Mouse (Mus musculus) cortical plate, adult 2 months (tissue): Measurements from ENCODE around the gene Hadh. TPM values are rescaled to one million over a fixed set of nuclear protein-coding genes. Genes with fewer than 3 reads are reported as not detected.

Experiments
- H3K27ac ChIP-seq: fragments of 200-500 bp; 2 replicates; pipeline ENCODE4 v1.5.1; 2012; ENCODE audit warnings: low read length, control low read depth, inconsistent platforms; ENCODE audit not compliant: insufficient read depth
- H3K4me1 ChIP-seq: fragments of 200-500 bp; 2 replicates; pipeline ENCODE4 v1.6.1; 2011; ENCODE audit warnings: low read length; ENCODE audit not compliant: control insufficient read depth, insufficient read depth
- H3K4me3 ChIP-seq: fragments of 200-500 bp; 2 replicates; pipeline ENCODE4 v1.5.1; 2011; ENCODE audit warnings: mild to moderate bottlenecking, low read length, control low read depth; ENCODE audit not compliant: insufficient read depth
- CTCF ChIP-seq: fragments of 200-500 bp; IDR thresholded peaks from 2 replicates; pipeline ENCODE4 v1.5.1; 2011; ENCODE audit warnings: mild to moderate bottlenecking, control low read depth, low read length; ENCODE audit not compliant: insufficient read depth; ENCODE audit errors: extremely low read depth
- POLR2A ChIP-seq: fragments of 200-500 bp; IDR thresholded peaks from 2 replicates; pipeline ENCODE4 v1.6.1; 2011; ENCODE audit warnings: mild to moderate bottlenecking, low read length, control low read depth; ENCODE audit not compliant: insufficient read depth; ENCODE audit errors: extremely low read depth
- polyA plus RNA-seq: library from polyadenylated mRNA; depleted of rRNA; stranded (reverse); fragments of >200 nt; gene quantifications from 2 replicates; pipeline ENCODE4 v1.2.3, GENCODE M21; 2012

The Hadh gene
- polyA plus RNA-seq, 1 experiment, result 46.0 TPM

DNA sequence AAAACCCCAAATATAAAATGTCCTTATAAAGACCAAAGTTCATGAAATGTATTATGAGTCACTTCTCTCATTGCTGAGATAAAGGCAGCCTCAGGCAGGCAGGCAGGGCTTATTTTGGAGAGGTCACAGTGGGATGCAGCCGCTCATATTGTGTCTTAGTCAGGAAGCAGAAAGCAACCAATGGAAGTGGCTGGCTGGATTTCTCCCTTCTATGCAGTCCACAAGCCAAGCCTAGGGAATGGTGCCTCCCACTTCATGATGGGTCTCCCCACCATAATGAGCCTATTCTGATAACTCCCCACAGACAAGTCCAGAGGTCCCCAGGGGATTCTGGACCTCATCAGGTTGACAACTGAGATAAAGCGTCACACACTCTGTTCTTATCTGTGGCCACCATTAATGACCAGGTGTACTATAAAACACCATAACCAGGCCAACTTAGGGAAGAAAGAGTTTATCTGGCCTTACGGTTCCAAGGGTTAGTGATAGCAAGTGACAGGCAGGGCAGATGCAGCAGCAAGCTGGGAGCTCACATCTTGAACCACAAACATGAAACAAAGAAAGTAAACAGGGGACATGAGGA, 16.4 kb downstream of the Hadh start:
- no peak overlapping the region for H3K27ac ChIP-seq
- H3K4me3 ChIP-seq, result no peak overlapping the region
- TF ChIP-seq POLR2A (no peak), CTCF (no peak)
- no peaks in the 10 kb centered on the region; the same call in 1 of the 2 replicates for H3K4me1 ChIP-seq

DNA sequence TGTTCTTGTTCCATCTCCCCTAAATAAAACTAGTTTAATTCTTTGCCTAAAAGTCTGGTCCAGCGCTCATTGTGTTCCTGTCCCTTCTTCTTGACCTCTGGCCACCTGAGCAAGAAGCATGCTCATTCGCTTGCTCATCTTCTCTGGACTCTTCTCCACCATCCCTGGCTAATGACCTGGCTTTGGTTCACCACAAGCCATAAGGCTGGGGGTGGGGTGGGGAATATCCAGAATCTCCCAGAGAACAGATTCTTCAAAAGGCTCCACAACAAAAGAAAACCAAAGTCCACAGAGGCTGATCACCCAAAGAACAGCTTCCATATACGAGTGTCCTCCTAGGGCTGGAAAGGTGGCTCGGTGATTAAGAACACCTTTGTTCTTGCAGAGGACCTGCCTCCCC, 16.9 kb downstream of the Hadh start:
- Histone ChIP-seq H3K4me1 (no peaks in the 10 kb centered on the region; the same call in 1 of the 2 replicates), H3K27ac (no peak overlapping the region), H3K4me3 (no peak overlapping the region)
- TF ChIP-seq POLR2A (no peak), CTCF (no peak)

DNA sequence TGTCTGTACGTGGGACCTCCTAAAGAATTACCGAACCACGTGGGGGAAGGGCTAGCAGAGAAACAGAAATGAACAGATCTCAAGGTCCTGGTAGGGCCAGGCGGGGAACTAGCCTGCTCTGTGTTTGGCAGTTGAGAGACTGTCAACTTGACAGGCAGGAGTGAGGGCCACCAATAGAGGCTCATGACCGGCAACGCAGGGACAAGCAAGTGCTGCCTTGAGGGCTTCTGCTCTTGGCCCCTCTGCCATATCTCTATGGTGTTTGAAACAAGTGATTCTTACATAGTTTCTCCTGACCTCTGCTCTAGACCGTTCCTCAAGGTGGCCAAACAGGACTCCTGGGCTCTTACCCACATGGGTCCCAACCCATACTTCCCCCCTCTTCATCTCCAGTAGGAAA, 20.3 kb downstream of the Hadh start:
- TF ChIP-seq CTCF, result no peak
- H3K4me1 ChIP-seq, result no peaks in the 10 kb centered on the region

DNA sequence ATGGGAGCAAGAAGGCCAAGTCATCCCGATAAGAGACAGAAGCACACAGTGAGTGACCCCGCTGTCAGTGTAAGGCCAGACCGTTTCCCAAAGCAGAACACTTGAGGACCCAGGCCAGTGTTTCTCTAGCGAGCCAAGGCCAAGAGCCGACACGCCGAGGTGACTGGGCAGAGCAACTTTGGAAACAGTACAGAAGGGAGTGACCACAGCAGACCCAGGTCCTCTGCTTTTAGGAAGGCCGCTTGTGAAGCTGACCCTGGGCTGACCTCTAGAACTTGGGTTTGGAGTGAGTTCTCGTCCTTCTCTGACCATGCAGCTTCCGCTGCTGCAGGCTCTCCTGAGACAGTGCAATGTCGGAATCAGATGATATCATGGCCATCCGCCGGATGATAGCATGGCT, 20.9 kb downstream of the Hadh start:
- no peak overlapping the region for H3K27ac ChIP-seq
- H3K4me3 ChIP-seq, result no peak overlapping the region

More for the DNA sequence above, 20.3 kb downstream of the Hadh start:
- no peak overlapping the region for H3K27ac ChIP-seq
- no peak overlapping the region for H3K4me3 ChIP-seq

DNA sequence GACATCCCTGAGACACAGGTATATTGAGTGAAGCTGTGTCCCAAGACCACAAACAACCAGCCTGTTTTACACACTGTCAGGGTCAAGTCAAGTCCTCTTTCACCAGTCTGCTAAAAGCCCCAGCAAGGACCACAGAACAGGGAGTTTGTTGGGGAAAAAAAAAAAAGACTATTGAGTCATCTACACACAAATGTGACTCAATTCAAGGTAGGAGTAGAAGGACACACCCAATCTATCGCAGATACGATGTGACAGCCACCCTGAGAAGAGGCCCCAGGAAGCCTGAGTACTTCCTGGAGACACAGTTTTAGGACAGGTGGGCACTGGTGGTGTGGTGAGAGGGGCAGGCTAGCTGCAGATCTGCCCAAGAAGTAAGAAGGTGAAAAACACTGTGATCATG, 21.6 kb downstream of the Hadh start:
- no peaks in the 10 kb centered on the region for H3K4me1 ChIP-seq
- no peak for TF ChIP-seq POLR2A
- TF ChIP-seq CTCF, result no peak
- H3K4me3 ChIP-seq, result no peak overlapping the region
- no peak overlapping the region for H3K27ac ChIP-seq

More for the DNA sequence above, 20.9 kb downstream of the Hadh start:
- TF ChIP-seq CTCF (no peak), POLR2A (no peak)
- no peaks in the 10 kb centered on the region for H3K4me1 ChIP-seq

DNA sequence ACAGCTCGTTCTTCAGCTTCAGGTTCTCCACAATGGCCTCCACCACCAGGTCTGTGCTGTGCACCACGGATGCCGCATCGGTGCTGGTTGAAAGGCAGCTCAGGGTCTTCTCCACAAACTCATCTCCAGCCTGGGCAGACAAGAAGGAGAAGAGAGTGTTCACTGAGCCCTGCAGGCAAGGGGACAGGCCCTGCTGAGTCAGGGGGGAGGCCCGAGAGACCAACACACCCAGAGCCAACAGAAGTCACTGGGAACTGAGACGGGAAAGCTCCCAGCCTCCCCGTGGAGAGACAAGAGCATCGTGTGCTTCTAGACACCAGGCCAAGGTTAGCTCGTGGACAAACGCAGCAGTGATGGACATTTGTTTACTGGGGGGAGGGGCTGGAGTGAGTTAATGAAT, 23.5 kb downstream of the Hadh start:
- TF ChIP-seq CTCF (no peak), POLR2A (no peak)
- Histone ChIP-seq H3K4me3 (no peak overlapping the region), H3K4me1 (no peaks in the 10 kb centered on the region), H3K27ac (no peak overlapping the region)

DNA sequence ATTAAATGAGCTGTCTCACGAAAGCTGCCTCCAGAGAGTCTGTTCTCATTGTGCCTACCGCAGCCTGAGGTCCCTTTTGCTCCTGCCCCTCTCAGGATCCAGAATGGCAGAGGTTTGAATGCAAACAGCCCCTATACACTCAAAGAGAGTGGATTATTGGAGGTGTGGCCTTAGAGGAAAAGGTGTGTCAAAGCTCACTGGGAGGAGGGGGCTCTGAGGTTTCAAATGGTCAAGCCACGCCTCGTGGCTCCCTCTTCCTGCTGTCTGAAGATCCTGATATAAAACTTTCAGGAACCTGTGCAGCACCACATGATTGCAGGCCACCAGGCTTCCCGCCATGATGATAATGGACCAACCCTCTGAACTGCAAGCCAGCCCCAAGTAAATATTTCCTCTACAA, 24.1 kb downstream of the Hadh start:
- H3K27ac ChIP-seq, result no peak overlapping the region
- no peaks in the 10 kb centered on the region for H3K4me1 ChIP-seq
- H3K4me3 ChIP-seq, result no peak overlapping the region
- TF ChIP-seq POLR2A (no peak), CTCF (no peak)

DNA sequence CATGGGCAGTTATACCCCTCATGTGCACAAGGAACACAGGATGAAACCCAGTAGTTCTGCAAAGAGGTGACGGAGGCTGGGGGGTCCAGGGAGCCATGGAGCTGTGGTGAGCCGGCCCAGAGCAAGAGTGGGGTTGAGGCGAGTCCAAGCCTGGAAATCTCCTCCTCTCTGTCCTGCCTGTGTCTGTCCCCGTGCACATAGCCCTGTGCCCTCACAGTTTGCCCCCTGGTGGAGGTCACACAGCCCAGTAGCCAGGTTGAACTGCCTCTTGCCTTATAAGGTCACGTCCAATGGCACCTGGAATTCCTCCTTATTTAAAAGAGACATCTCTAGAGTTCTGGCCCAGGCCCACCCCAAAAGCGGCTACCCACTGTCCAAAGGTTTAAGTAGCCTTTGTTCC, 24.5 kb downstream of the Hadh start:
- H3K4me1 ChIP-seq, result no peaks in the 10 kb centered on the region

DNA sequence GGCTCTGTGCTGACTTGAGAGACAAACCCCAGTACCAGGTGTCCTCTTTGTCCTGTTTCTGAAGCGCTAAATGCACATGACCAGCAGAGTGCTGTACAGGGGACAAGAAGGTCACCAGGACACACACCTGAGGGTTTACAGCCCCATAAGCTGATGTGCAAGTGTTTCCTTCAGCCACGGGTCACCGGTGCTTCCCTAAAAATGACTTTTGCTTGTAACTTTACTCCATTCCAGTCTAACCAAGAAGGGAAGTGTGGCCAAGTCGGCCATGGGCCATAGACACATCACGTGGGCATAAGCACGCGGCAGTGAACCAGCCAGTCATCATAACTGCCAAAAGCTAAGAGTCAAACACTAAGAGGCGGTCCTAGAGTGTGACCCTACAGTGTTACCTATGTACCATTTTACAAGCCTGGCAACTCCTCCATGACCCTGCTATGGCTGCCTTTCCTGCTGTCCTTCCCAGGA, 25.3 kb downstream of the Hadh start:
- H3K27ac ChIP-seq, result no peak overlapping the region
- no peaks in the 10 kb centered on the region for H3K4me1 ChIP-seq
- TF ChIP-seq POLR2A (no peak), CTCF (no peak)
- no peak overlapping the region for H3K4me3 ChIP-seq

More for the DNA sequence above, 24.5 kb downstream of the Hadh start:
- H3K27ac ChIP-seq, result no peak overlapping the region
- no peak for TF ChIP-seq POLR2A
- no peak for TF ChIP-seq CTCF
- no peak overlapping the region for H3K4me3 ChIP-seq

DNA sequence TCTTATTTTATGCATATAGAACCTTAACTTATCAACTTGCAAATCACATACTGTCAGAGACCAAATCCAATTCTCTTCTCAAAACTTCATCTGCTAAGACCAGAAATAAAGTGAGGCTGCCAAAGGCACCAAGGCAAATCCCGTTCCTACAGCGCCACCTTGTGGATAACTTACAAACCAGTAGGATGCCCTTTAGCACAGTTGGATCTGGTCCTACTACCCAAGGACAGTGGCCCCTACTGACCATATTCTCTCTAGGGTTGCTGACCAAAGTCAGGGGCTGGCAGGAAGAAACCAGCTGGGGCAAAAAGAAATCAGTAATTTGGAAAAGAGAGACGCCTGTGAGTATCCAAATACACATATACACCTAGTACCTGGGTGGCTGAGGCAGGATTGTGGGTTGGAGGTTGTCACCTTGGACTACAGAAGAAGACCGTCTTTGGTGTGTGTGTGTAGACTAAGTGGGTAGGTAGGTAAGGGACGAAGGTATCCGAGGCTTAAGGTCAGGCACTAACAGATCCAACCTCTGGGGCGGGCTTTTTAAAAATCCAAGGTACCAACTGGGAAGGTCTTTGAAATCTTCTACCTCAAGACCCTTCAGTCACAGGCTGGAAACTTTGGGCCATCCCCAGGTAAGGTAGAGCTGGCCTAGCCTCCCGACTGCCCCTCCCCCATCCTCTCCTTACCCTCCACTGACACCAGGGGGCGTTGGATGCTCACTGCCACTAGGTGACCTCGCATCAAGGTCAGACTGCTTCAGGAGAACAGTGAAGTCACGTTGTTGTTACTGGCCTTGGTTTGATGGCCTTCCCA, 25.9 kb downstream of the Hadh start:
- H3K4me3 ChIP-seq, result no peak overlapping the region
- H3K4me1 ChIP-seq, result no peaks in the 10 kb centered on the region
- TF ChIP-seq POLR2A (no peak), CTCF (peak; percentile 85)
- H3K27ac ChIP-seq, result no peak overlapping the region
